Mouse (Mus musculus): Measurements from ENCODE around the gene Col3a1. TPM values are rescaled to one million over a fixed set of nuclear protein-coding genes. Genes with fewer than 3 reads are reported as not detected.

Gene Col3a1
- total RNA-seq (2014; rRNA removed) (66.3 and 149 TPM in 2 replicates), polyA plus RNA-seq (2015; fragmentation: Nextera tagmentation; extraction: Ambion mirVana) (56.1 and 56.4 TPM in 2 replicates)

GRCm38 (mm10) chr1:45311388-45311787 is at the start of gene Col3a1:
Gene Col3a1, plus strand, starts transcription at chr1:45311538.
- H3K27ac ChIP-seq (ENCODE audit: low read depth, low read length), result no peak within 1 kb of the TSS
- no peak for DNase-seq
- no peak within 1 kb of the TSS for H3K4me3 ChIP-seq (ENCODE audit: low read depth, low read length)
- no peaks in the 10 kb centered on the region for H3K36me3 ChIP-seq (ENCODE audit: insufficient read depth)
- H3K9ac ChIP-seq, result no peak within 1 kb of the TSS
- H3K27me3 ChIP-seq (ENCODE audit: insufficient read depth, low read length), result no peaks in the 10 kb centered on the region
- TF ChIP-seq CTCF (IDR thresholded peaks at IDR 0.05; ENCODE audit: low read depth), result no peak
- no peak within 1 kb of the TSS for H3K4me2 ChIP-seq (ENCODE audit: low read depth)
- no peaks in the 10 kb centered on the region for H3K4me1 ChIP-seq (ENCODE audit: insufficient read depth)
- ATAC-seq, result no peak
- H3K9me3 ChIP-seq (ENCODE audit: low read length), result no peaks in the 10 kb centered on the region
- 91% methylated on average over 4 of the region's 4 CpGs for WGBS

GRCm38 (mm10) chr1:45269421-45269820 is 41.9 kb upstream of the Col3a1 start:
- no peak overlapping the region for H3K9ac ChIP-seq
- ATAC-seq (no peak), DNase-seq (no peak)
- no peaks in the 10 kb centered on the region for H3K9me3 ChIP-seq (ENCODE audit: low read length)
- no peak overlapping the region for H3K27ac ChIP-seq (ENCODE audit: low read depth, low read length)
- no peak overlapping the region for H3K4me2 ChIP-seq (ENCODE audit: low read depth)
- H3K4me1 ChIP-seq (ENCODE audit: insufficient read depth), result no peaks in the 10 kb centered on the region
- no peaks in the 10 kb centered on the region for H3K36me3 ChIP-seq (ENCODE audit: insufficient read depth)
- no peaks in the 10 kb centered on the region for H3K27me3 ChIP-seq (ENCODE audit: insufficient read depth, low read length)
- TF ChIP-seq CTCF (IDR thresholded peaks at IDR 0.05; ENCODE audit: low read depth), result no peak
- no peak overlapping the region for H3K4me3 ChIP-seq (ENCODE audit: low read depth, low read length)

GRCm38 (mm10) chr1:45276006-45276539 is 35.3 kb upstream of the Col3a1 start:
- Histone ChIP-seq H3K9ac (no peak overlapping the region), H3K9me3 (ENCODE audit: low read length) (no peaks in the 10 kb centered on the region), H3K27me3 (ENCODE audit: insufficient read depth, low read length) (no peaks in the 10 kb centered on the region), H3K4me3 (ENCODE audit: low read depth, low read length) (no peak overlapping the region), H3K36me3 (ENCODE audit: insufficient read depth) (no peaks in the 10 kb centered on the region), H3K4me1 (ENCODE audit: insufficient read depth) (no peaks in the 10 kb centered on the region), H3K27ac (ENCODE audit: low read depth, low read length) (no peak overlapping the region), H3K4me2 (ENCODE audit: low read depth) (no peak overlapping the region)
- ATAC-seq (no peak), DNase-seq (no peak)
- TF ChIP-seq CTCF (IDR thresholded peaks at IDR 0.05; ENCODE audit: low read depth), result no peak
- 58% methylated on average over 2 of the region's 2 CpGs for WGBS

- ATAC-seq (no peak), DNase-seq (no peak)
- Histone ChIP-seq H3K4me2 (ENCODE audit: low read depth) (no peak overlapping the region), H3K36me3 (ENCODE audit: insufficient read depth) (no peaks in the 10 kb centered on the region), H3K27ac (ENCODE audit: low read depth, low read length) (no peak overlapping the region), H3K4me1 (ENCODE audit: insufficient read depth) (no peaks in the 10 kb centered on the region), H3K9me3 (ENCODE audit: low read length) (no peaks in the 10 kb centered on the region), H3K27me3 (ENCODE audit: insufficient read depth, low read length) (no peaks in the 10 kb centered on the region), H3K9ac (no peak overlapping the region), H3K4me3 (ENCODE audit: low read depth, low read length) (no peak overlapping the region)
- no peak for TF ChIP-seq CTCF (IDR thresholded peaks at IDR 0.05; ENCODE audit: low read depth)
- WGBS, result 89% methylated on average over 1 of the region's 1 CpGs
These were observed 23.4 kb upstream of the Col3a1 start for GRCm38 (mm10) chr1:45287954-45288353.

- Histone ChIP-seq H3K9ac (no peak overlapping the region), H3K36me3 (ENCODE audit: insufficient read depth) (no peaks in the 10 kb centered on the region), H3K27me3 (ENCODE audit: insufficient read depth, low read length) (no peaks in the 10 kb centered on the region), H3K4me2 (ENCODE audit: low read depth) (no peak overlapping the region), H3K4me3 (ENCODE audit: low read depth, low read length) (no peak overlapping the region), H3K4me1 (ENCODE audit: insufficient read depth) (no peaks in the 10 kb centered on the region), H3K27ac (ENCODE audit: low read depth, low read length) (no peak overlapping the region), H3K9me3 (ENCODE audit: low read length) (no peaks in the 10 kb centered on the region)
- no peak for TF ChIP-seq CTCF (IDR thresholded peaks at IDR 0.05; ENCODE audit: low read depth)
- ATAC-seq (no peak), DNase-seq (no peak)
- 68% methylated on average over 4 of the region's 4 CpGs for WGBS
These were observed 21.3 kb upstream of the Col3a1 start for GRCm38 (mm10) chr1:45290037-45290436.

- Histone ChIP-seq H3K4me3 (ENCODE audit: low read depth, low read length) (no peak overlapping the region), H3K4me1 (ENCODE audit: insufficient read depth) (no peaks in the 10 kb centered on the region), H3K36me3 (ENCODE audit: insufficient read depth) (no peaks in the 10 kb centered on the region), H3K27me3 (ENCODE audit: insufficient read depth, low read length) (no peaks in the 10 kb centered on the region), H3K9me3 (ENCODE audit: low read length) (no peaks in the 10 kb centered on the region), H3K27ac (ENCODE audit: low read depth, low read length) (no peak overlapping the region), H3K9ac (no peak overlapping the region), H3K4me2 (ENCODE audit: low read depth) (no peak overlapping the region)
- DNase-seq (no peak), ATAC-seq (no peak)
- WGBS, result 82% methylated on average over 3 of the region's 3 CpGs
- no peak for TF ChIP-seq CTCF (IDR thresholded peaks at IDR 0.05; ENCODE audit: low read depth)
These were observed 11.8 kb upstream of the Col3a1 start for GRCm38 (mm10) chr1:45299394-45300119.

- 78% methylated on average over 1 of the region's 1 CpGs for WGBS
- ATAC-seq (no peak), DNase-seq (no peak)
- H3K27ac ChIP-seq (ENCODE audit: low read depth, low read length), result no peak overlapping the region
- H3K27me3 ChIP-seq (ENCODE audit: insufficient read depth, low read length), result no peaks in the 10 kb centered on the region
- H3K9me3 ChIP-seq (ENCODE audit: low read length), result no peaks in the 10 kb centered on the region
- no peaks in the 10 kb centered on the region for H3K4me1 ChIP-seq (ENCODE audit: insufficient read depth)
- no peak overlapping the region for H3K9ac ChIP-seq
- TF ChIP-seq CTCF (IDR thresholded peaks at IDR 0.05; ENCODE audit: low read depth), result no peak
- H3K4me3 ChIP-seq (ENCODE audit: low read depth, low read length), result no peak overlapping the region
- no peak overlapping the region for H3K4me2 ChIP-seq (ENCODE audit: low read depth)
- H3K36me3 ChIP-seq (ENCODE audit: insufficient read depth), result no peaks in the 10 kb centered on the region
These were observed 7.1 kb upstream of the Col3a1 start for GRCm38 (mm10) chr1:45304273-45304672.

All from forebrain, postnatal 0 days (tissue).